ENCODE assay signal across 9 mouse cellular contexts in the genomic region with DNA sequence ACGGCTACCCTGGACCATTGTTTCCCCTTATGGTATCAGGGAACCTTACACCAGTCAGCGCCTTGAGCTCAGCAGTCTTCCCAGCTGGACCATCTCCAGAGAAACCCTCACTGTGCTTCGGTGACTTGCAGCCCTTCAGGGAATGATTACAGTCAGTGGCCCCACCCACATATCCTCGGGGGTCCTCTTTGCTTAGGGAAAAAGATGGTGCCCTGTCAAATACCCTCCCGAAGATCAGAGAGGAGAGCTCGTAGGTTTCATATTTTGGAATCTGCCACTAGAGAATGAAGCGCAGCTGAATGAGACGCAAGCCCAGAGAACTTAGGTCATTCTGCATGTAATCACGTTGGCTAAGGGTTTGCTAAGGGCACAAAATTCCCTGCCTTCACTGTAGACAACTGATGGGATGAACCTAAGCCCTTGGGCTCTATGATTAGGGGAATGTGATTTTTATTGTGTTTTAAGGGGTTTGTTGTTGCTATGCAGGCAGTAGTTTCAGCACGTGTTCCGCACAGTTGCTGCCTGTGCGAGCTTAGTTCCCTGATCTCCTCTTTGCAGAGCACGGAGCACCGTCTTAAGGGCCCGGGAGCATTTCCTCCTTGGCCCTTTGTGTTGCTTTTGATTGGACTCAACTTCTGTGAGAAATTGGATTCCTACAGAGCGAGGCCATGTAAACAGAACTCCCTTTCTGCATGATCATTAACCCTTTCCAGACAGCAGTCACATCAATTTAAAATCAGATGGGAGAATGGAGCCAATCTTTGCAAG. TPM values are rescaled to one million over a fixed set of nuclear protein-coding genes. Genes with fewer than 3 reads are reported as not detected.
DNase-seq lines count a peak whose midpoint lies in the region; ATAC-seq lines count a peak whose summit lies in the region.
"Had no signal": no experiment of that assay in that cellular context is flagged by ENCODE, and none has a peak within 500 bp of the region (broad histone marks: within the 10 kb centered on the region; RNA-seq: fewer than 3 reads in every experiment).

No protein-coding gene starts in this region.

- ATAC-seq in heart, embryonic 13.5 days (ENCODE audit: extremely low read depth, insufficient number of reproducible peaks, low FRiP score, low TSS enrichment), result no peak
- ATAC-seq in embryonic facial prominence, embryonic 13.5 days (ENCODE audit: insufficient number of reproducible peaks, insufficient read depth, low FRiP score, low TSS enrichment, low read depth), result no peak
- peak; percentile 50; the same call in 1 of the 2 replicates for ATAC-seq in intestine, embryonic 14.5 days (replicated peaks; ENCODE audit: low FRiP score, low TSS enrichment, low read depth)
- ATAC-seq in neural tube, embryonic 12.5 days (ENCODE audit: low FRiP score, low read depth), result no peak
- ATAC-seq in cerebellum, adult (ENCODE audit: insufficient number of reproducible peaks, low FRiP score, low TSS enrichment), result no peak

- DNase-seq in heart, adult 18-20 months, result no peak
- DNase-seq in intestine, embryonic 14.5 days (ENCODE audit: low spot score), result peak; percentile 67
- DNase-seq in T-cell, adult 2 months (ENCODE audit: low spot score), result no peak
- no peak for DNase-seq in right cerebral cortex, adult 2 months (ENCODE audit: low spot score in 2 of 2)
- DNase-seq: lung, adult 2 months had no signal

- peak overlapping the region; percentile 71 for H3K4me2 ChIP-seq in heart, embryonic 13.5 days
- H3K4me2 ChIP-seq in embryonic facial prominence, embryonic 13.5 days, result peak overlapping the region; percentile 56
- H3K4me2 ChIP-seq in intestine, embryonic 14.5 days (ENCODE audit: low read length), result peak overlapping the region; percentile 48
- H3K4me2 ChIP-seq in neural tube, embryonic 12.5 days (replicated peaks), result peak overlapping the region; percentile 29

- H3K36me3 ChIP-seq in heart, embryonic 13.5 days, result no peaks in the 10 kb centered on the region
- no peaks in the 10 kb centered on the region for H3K36me3 ChIP-seq in embryonic facial prominence, embryonic 13.5 days
- H3K36me3 ChIP-seq in intestine, embryonic 14.5 days (ENCODE audit: control insufficient read depth, insufficient read depth, low read length), result no peaks in the 10 kb centered on the region
- no peaks in the 10 kb centered on the region for H3K36me3 ChIP-seq in neural tube, embryonic 12.5 days

- 8% methylated on average over 16 of the region's 16 CpGs for WGBS in heart, embryonic 13.5 days
- 3% methylated on average over 16 of the region's 16 CpGs for WGBS in embryonic facial prominence, embryonic 13.5 days
- WGBS in intestine, embryonic 14.5 days, result 5% methylated on average over 16 of the region's 16 CpGs
- WGBS in neural tube, embryonic 12.5 days, result 16% methylated on average over 16 of the region's 16 CpGs

- H3K9ac ChIP-seq in heart, embryonic 13.5 days, result peak overlapping the region; percentile 62
- peak overlapping the region; percentile 40 for H3K9ac ChIP-seq in embryonic facial prominence, embryonic 13.5 days
- H3K9ac ChIP-seq in intestine, embryonic 14.5 days (ENCODE audit: low read length), result peak overlapping the region; percentile 1; the same call in 1 of the 2 replicates
- H3K9ac ChIP-seq in neural tube, embryonic 12.5 days, result no peak overlapping the region

- H3K9me3 ChIP-seq in heart, embryonic 13.5 days, result no peaks in the 10 kb centered on the region
- no peaks in the 10 kb centered on the region for H3K9me3 ChIP-seq in embryonic facial prominence, embryonic 13.5 days
- no peaks in the 10 kb centered on the region for H3K9me3 ChIP-seq in intestine, embryonic 14.5 days (ENCODE audit: control insufficient read depth, low read length)
- H3K9me3 ChIP-seq in neural tube, embryonic 12.5 days, result no peaks in the 10 kb centered on the region

- H3K4me3 ChIP-seq in heart, embryonic 13.5 days, result peak overlapping the region; percentile 40
- peak overlapping the region; percentile 25 for H3K4me3 ChIP-seq in embryonic facial prominence, embryonic 13.5 days
- H3K4me3 ChIP-seq in intestine, embryonic 14.5 days (ENCODE audit: low read depth, low read length), result peak overlapping the region; percentile 16; the same call in 1 of the 2 replicates
- H3K4me3 ChIP-seq in neural tube, embryonic 12.5 days, result no peak overlapping the region

- H3K4me1 ChIP-seq in heart, embryonic 13.5 days, result peaks cover 14% of the 10 kb centered on the region
- H3K4me1 ChIP-seq in embryonic facial prominence, embryonic 13.5 days, result peaks cover 32% of the 10 kb centered on the region
- H3K4me1 ChIP-seq in intestine, embryonic 14.5 days (replicated peaks; ENCODE audit: control insufficient read depth, insufficient read depth, low read length), result peaks cover 10% of the 10 kb centered on the region
- H3K4me1 ChIP-seq in neural tube, embryonic 12.5 days, result peaks cover 15% of the 10 kb centered on the region; the same call in 1 of the 2 replicates

- 0 out of 2 replicates have a peak, but pooled peaks cover 20% of the 10 kb centered on the region for H3K27me3 ChIP-seq in heart, embryonic 13.5 days (replicated peaks)
- H3K27me3 ChIP-seq in embryonic facial prominence, embryonic 13.5 days, result no peaks in the 10 kb centered on the region
- no peaks in the 10 kb centered on the region for H3K27me3 ChIP-seq in intestine, embryonic 14.5 days (replicated peaks; ENCODE audit: control insufficient read depth, insufficient read depth, low read length)
- H3K27me3 ChIP-seq in neural tube, embryonic 12.5 days (replicated peaks), result no peaks in the 10 kb centered on the region

- H3K27ac ChIP-seq in heart, embryonic 13.5 days (replicated peaks), result no peak overlapping the region
- peak overlapping the region; percentile 51 for H3K27ac ChIP-seq in embryonic facial prominence, embryonic 13.5 days
- H3K27ac ChIP-seq in intestine, embryonic 14.5 days (ENCODE audit: low read depth), result peak overlapping the region; percentile 43; the same call in 1 of the 2 replicates
- H3K27ac ChIP-seq in neural tube, embryonic 12.5 days, result no peak overlapping the region

RNA-seq across cellular contexts. Expression of a gene that starts 21.7 kb away (rescaled TPM):
- polyA plus RNA-seq in heart, embryonic 13.5 days (2015; fragmentation: Nextera tagmentation; extraction: Ambion mirVana), result 19.9 and 22.0 TPM in 2 replicates
- 10 to 100 TPM; 19.7 to 19.9 TPM for total RNA-seq in heart, adult 18-20 months (2021)
- polyA plus RNA-seq in embryonic facial prominence, embryonic 13.5 days (2015; fragmentation: Nextera tagmentation; extraction: Ambion mirVana), result 23.8 and 28.4 TPM in 2 replicates
- polyA plus RNA-seq in intestine, embryonic 14.5 days (2014; fragmentation: Nextera tagmentation; extraction: Ambion mirVana), result 31.5 and 32.9 TPM in 2 replicates
- 37.5 and 38.8 TPM in 2 replicates for polyA plus RNA-seq in neural tube, embryonic 12.5 days (2016; fragmentation: Nextera tagmentation; extraction: Ambion mirVana)

Comparison
In these comparisons a context has a peak if more than half of its experiments do, and no peak if none do; other contexts are left out.
1. H3K27ac ChIP-seq: peak in embryonic facial prominence, embryonic 13.5 days (single experiment) and intestine, embryonic 14.5 days (single experiment); none in heart, embryonic 13.5 days (single experiment) and neural tube, embryonic 12.5 days (single experiment).
2. Peak in every context shown above with its lines, with median percentiles within 50 percentile points of each other: H3K4me2 ChIP-seq.